Mouse (Mus musculus): ENCODE results near the gene Pip5kl1.

- TF ChIP-seq GATA1 (IDR thresholded peaks at IDR 0.05; ENCODE audit: low read length) (no peak), TAL1 (IDR thresholded peaks at IDR 0.05; ENCODE audit: low read length) (no peak)
These were observed 33.7 kb downstream of the Pip5kl1 start for GRCm38 (mm10) chr2:32608141-32608777.
